Mouse (Mus musculus) layer of hippocampus, postnatal 25 days (tissue): ENCODE data around the gene Heatr5b. TPM values are rescaled to one million over a fixed set of nuclear protein-coding genes. Genes with fewer than 3 reads are reported as not detected.

Experiments
- DNase-seq, 2 experiments: peaks; one replicate each; pipeline ENCODE4 v3.0.0; 2022; ENCODE audit warnings: mixed read lengths in 2 of 2, low spot score in 1 of 2; ENCODE audit errors: extremely low spot score in 1 of 2
- total RNA-seq, 2 experiments: library from RNA; stranded (reverse); gene quantifications; 2 replicates each; pipeline ENCODE4 v1.2.3; 2021

Gene Heatr5b
- total RNA-seq, 2 experiments from 2014 or later: 50.2 to 59.1 TPM

- DNase-seq: no peak
These were observed 65.8 kb downstream of the Heatr5b start for GRCm38 (mm10) chr17:78769341-78769740.

- no peak for DNase-seq
These were observed 66.2 kb downstream of the Heatr5b start for GRCm38 (mm10) chr17:78768937-78769336.

- no peak for DNase-seq
These were observed 67.6 kb downstream of the Heatr5b start for GRCm38 (mm10) chr17:78767546-78767945.

- DNase-seq: no peak
These were observed 69.1 kb downstream of the Heatr5b start for GRCm38 (mm10) chr17:78766084-78766483.

GRCm38 (mm10) chr17:78763272-78763671, 71.9 kb downstream of the Heatr5b start:
- no peak for DNase-seq

GRCm38 (mm10) chr17:78752938-78753655, 82.1 kb downstream of the Heatr5b start:
- no peak for DNase-seq

GRCm38 (mm10) chr17:78752064-78752463, 83.1 kb downstream of the Heatr5b start:
- no peak for DNase-seq

- no peak for DNase-seq
These were observed 86.7 kb downstream of the Heatr5b start for GRCm38 (mm10) chr17:78748440-78748839.

GRCm38 (mm10) chr17:78738416-78738815, 96.7 kb downstream of the Heatr5b start:
- DNase-seq: no peak

GRCm38 (mm10) chr17:78737771-78738170, 97.4 kb downstream of the Heatr5b start:
- no peak for DNase-seq

GRCm38 (mm10) chr17:78737096-78737495, 98.1 kb downstream of the Heatr5b start, which contains the start of gene Strn:
Gene Strn (minus strand): TSS chr17:78737196.
- no peak for DNase-seq

- peak; percentile 91 to 96 for DNase-seq
These were observed 98.6 kb downstream of the Heatr5b start for GRCm38 (mm10) chr17:78736473-78736988.

GRCm38 (mm10) chr17:78735731-78736472, 99.3 kb downstream of the Heatr5b start:
- peak in 1 of 2 experiments; percentile 18 for DNase-seq

- DNase-seq: no peak
These were observed 100.4 kb downstream of the Heatr5b start for GRCm38 (mm10) chr17:78734806-78735205.

- no peak for DNase-seq
These were observed 103.1 kb downstream of the Heatr5b start for GRCm38 (mm10) chr17:78732056-78732455.

- DNase-seq: no peak
These were observed 108.3 kb downstream of the Heatr5b start for GRCm38 (mm10) chr17:78726746-78727449.

- DNase-seq: no peak
These were observed 110.6 kb downstream of the Heatr5b start for GRCm38 (mm10) chr17:78724461-78725055.

- no peak for DNase-seq
These were observed 113.5 kb downstream of the Heatr5b start for GRCm38 (mm10) chr17:78721690-78722089.

GRCm38 (mm10) chr17:78719086-78719485, 116.1 kb downstream of the Heatr5b start:
- no peak for DNase-seq

- no peak for DNase-seq
These were observed 124.9 kb downstream of the Heatr5b start for GRCm38 (mm10) chr17:78710258-78710657.
